In the genomic region with DNA sequence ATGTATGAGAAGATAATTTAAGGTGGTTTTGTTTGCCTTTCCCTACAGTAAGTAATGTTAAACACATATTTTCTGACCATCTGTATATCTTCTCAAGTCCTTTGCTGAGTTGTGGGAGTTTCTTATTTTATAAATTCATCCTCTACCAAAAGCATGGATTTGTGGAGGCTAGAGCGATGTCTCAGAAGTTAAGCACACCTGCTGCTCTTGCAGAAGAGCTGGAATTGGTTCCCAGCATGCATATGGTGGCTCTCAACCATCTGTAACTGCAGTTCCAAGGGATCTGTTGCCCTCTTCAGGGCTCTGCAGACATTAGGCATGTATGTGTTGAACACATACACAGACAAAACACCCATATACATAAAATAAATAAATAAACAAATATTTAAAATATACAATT, we compare ENCODE assay signal across 21 mouse cellular contexts.
A peak's percentile ranks its signal among the peaks of the same experiment; 100 is the strongest.
DNase-seq lines count a peak whose midpoint lies in the region; ATAC-seq and TF ChIP-seq lines count a peak whose summit lies in the region.
"Had no signal": no experiment of that assay in that cellular context is flagged by ENCODE, and none has a peak within 500 bp of the region (broad histone marks: within the 10 kb centered on the region; RNA-seq: fewer than 3 reads in every experiment).

No protein-coding gene starts in this region.

- H3K27ac ChIP-seq in layer of hippocampus, adult 2 months, result no peak overlapping the region

- TF ChIP-seq CTCF in layer of hippocampus, adult 2 months (conservative IDR thresholded peaks at IDR 0.05), result 0 out of 2 replicates have a peak, but pooled peaks have one; percentile 8

- DNase-seq in frontal cortex, adult 2 months (ENCODE audit: extremely low spot score in 1 of 2, low spot score in 1 of 2), result no peak
- no peak for DNase-seq in layer of hippocampus, adult 2 months (ENCODE audit: low spot score in 2 of 2)
- no peak for DNase-seq in layer of hippocampus, adult 11-12 months (ENCODE audit: low spot score)
- peak; percentile 18 for DNase-seq in layer of hippocampus, adult 9-11 months
- no peak for DNase-seq in layer of hippocampus, adult 8-10 months (ENCODE audit: low spot score in 2 of 2)
- DNase-seq in brain, adult 2 months (ENCODE audit: low read depth, low spot score), result peak; percentile 58
- no peak for DNase-seq in thymus, postnatal 10 days (ENCODE audit: low spot score in 2 of 2)
- DNase-seq: adrenal gland, adult 2 months; adrenal gland, adult 8-10 months; adrenal gland, postnatal 10 days; adrenal gland, postnatal 14 days; adrenal gland, postnatal 25 days; adrenal gland, postnatal 36 days; B cell, adult 2 months; cerebellum, adult 11 months; cerebellum, adult 11-12 months; cerebellum, adult 18-20 months had no signal

- no peak overlapping the region for H3K4me3 ChIP-seq in layer of hippocampus, adult 2 months

- 0 out of 2 replicates have a peak, but pooled peaks have one; percentile 11 for ATAC-seq in frontal cortex, adult (ENCODE audit: low TSS enrichment)
- ATAC-seq: activated CD4-positive, CD25-positive, alpha-beta regulatory T cell, adult 4 months; CD4-positive, CD25-positive, alpha-beta regulatory T cell, adult 4 months; Patski had no signal

Comparison
In these comparisons a context has a peak if more than half of its experiments do, and no peak if none do; other contexts are left out.
1. DNase-seq: peak in layer of hippocampus, adult 9-11 months (single experiment) and brain, adult 2 months (single experiment); none in frontal cortex, adult 2 months (0 of 2), layer of hippocampus, adult 2 months (0 of 2), layer of hippocampus, adult 11-12 months (single experiment), layer of hippocampus, adult 8-10 months (0 of 2) and thymus, postnatal 10 days (0 of 2).